Mouse (Mus musculus) layer of hippocampus, adult 9-10 months (tissue): Measurements from ENCODE around the gene Ypel4.
A peak's percentile ranks its signal among the peaks of the same experiment; 100 is the strongest.

ENCODE experiments used
- DNase-seq: peaks from one replicate; pipeline ENCODE4 v3.0.0; 2022; ENCODE audit warnings: low spot score

The Ypel4 gene

DNA sequence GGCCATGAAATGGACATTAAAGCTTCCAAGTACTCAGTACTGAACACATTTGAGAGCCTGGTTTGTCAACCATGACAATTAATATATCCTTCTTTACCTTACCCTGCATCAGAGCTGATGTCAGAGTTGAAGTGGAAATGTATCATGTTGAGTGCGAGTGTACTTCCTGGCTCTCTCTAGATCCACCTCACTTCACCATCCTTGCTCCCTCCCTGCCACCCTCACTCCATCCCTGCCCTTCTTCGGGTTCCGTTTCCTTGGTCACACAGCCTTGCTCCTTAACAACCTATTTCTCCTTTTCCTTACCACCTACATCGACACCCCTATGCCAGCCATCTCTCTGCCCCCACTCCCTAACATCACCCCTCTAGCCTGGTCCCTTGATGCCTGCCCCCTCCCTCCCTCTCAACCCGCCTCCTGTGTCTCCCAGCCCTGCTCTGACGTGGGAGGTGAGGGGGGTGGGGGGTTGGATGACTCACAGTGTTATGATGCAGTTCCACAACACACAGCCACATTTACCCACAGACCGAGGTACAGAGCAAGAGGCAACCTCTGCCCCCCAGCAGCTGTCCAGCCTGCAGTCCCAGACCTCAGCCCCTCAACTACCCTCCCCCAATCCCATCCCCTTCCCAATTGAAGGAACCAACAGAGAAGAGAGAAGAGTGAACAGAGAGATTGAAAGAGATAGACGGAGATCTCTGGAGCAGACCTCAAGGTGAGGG, at the start of gene Ypel4:
Gene Ypel4, plus strand, starts transcription at position 480 of the 722 bp plus-strand sequence.
- DNase-seq, result no peak

- DNase-seq, result no peak
Measured at GRCm38 (mm10) chr2:84688080-84688844, 45.6 kb upstream of the Ypel4 start.

GRCm38 (mm10) chr2:84690050-84690449, 43.8 kb upstream of the Ypel4 start:
- no peak for DNase-seq

DNA sequence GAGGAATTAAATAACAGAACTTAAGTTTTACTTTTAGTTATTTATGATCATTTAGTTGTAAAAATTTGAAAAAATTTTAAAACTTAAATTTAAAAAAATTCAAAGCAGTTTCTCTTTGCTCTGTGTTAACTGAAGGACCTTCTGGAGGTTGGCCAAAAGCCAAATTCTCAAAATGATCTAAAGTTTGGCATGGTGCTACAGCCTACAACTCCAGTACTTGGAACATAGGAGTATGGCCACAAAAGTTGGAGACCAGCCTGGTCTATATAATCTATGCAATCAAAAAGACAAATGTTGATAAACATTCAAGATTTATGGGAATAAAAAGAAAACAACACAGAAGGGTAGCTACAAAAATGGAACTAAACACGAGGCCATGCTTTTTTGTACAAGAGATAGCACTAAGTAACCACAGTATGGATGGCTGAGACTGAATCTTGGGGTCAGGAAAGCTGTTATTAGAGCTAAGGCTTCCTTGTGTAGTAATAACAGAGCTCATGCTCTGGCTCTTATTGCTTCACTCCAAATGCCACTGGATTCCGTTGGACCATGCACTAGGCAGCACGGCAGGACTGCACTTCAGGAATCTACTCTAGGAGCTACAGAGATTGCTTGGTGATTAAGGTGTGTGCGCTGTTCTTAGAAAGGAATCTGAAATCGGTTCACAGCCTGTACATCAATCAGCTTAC, 38.7 kb upstream of the Ypel4 start:
- DNase-seq, result no peak

DNA sequence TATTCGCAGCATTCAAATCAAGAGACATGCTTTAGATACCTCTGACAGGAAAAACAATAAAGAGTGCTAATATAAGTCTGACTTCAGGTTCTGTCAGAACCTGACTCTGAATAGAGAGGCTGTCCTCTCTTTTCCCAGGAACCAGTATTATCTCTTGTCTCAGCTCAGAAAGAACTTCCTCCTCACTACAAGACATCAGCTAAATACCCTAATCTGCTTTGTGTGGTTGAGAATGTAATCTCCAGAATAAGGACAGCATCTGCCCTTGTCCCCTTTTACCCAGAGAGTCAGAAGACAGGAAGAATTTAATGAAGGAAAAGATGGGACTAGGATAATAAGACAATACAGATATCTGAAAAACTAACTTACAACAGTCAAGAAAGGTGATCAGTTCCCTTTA, 30.4 kb upstream of the Ypel4 start:
- no peak for DNase-seq

DNA sequence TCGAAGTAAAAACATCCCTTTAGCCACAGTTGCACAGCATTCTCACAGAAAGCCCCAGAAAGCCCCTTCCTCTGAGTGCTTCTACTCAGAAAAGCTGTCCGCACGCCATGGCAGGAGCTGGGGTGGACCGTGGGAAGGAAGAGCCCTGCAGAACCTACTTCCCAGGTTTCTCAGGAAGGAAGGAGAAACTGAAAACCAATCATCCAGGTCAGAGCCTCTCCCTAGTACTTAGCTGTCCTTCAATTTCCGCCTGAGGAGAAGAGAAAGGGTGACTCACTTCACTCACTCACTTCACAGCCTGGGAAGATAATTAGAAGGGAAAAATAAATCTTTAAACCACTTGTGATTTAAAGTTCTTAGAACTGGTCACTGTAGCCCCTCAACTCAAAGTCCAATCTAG, 29.5 kb upstream of the Ypel4 start:
- no peak for DNase-seq

DNA sequence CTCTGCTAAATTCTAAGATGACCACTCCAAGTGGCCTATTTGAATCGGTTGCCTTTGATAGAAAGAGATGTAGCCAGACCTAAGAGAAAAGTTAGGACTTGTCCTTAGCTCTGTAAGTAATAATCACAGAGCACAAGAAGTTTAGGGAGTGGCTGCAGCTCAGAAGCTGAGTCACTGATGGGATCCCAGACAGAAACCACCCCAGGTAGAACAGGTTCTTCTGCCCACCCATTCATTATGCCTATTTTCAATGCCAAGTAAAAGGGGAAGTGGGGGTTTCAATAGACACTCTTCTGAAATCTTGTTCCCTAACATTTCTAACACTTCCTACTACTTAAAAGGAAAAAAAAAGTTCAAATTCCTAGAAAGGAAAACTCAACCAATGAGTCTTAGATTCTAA, 28.6 kb upstream of the Ypel4 start:
- DNase-seq, result no peak

DNA sequence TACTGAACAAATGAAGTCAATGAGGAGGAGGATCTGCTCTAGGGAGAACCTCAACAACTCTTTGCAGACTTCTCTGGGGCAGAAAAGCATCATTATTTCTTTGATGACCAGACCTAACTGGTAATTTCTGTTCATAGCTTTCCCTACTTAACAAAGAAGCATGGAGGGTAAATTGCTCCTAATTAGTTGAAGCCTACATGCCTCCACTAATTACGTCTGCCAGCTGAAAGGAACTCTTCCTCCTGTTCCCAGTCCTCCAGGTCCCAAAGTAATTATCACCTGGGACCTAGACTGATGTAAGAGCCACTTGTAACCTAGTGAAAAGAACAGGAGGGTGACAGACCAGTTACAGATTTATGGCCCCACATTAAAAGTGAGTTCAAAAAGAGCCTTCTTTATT, 26.3 kb upstream of the Ypel4 start:
- DNase-seq, result no peak

- no peak for DNase-seq
Measured at GRCm38 (mm10) chr2:84711898-84712297, 22.0 kb upstream of the Ypel4 start.

DNA sequence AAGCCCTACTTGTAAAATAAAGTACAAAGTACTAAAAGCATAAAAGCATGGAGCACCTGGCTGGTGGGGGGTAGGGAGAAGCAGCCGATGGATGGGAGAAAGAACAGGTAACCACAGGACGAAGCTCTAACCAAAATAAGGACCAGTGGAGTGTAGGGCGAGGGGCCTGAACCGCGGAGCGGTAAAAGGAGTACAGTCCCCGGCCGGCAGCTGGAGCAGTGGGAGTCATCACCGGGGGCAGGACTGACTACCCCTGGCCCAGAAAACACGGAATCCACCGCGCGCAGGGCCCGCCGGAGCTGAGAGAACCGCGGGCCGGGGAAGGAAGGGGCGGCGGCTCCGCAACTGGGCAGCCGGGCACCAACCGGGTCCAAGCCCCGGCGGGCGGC, 19.4 kb upstream of the Ypel4 start:
- DNase-seq, result no peak

GRCm38 (mm10) chr2:84714811-84715561, 18.9 kb upstream of the Ypel4 start, which contains the start of gene Zdhhc5:
Gene Zdhhc5, minus strand, starts transcription at chr2:84715180.
- peak; percentile 96 for DNase-seq

GRCm38 (mm10) chr2:84715562-84716361, 18.1 kb upstream of the Ypel4 start:
- DNase-seq, result peak; percentile 63

- DNase-seq, result no peak
Measured at GRCm38 (mm10) chr2:84716423-84717355, 17.2 kb upstream of the Ypel4 start.

GRCm38 (mm10) chr2:84717357-84717756, 16.5 kb upstream of the Ypel4 start:
- DNase-seq, result no peak

- DNase-seq, result no peak
Measured at GRCm38 (mm10) chr2:84720718-84721117, 13.1 kb upstream of the Ypel4 start.

- DNase-seq, result no peak
Measured at GRCm38 (mm10) chr2:84721182-84721581, 12.7 kb upstream of the Ypel4 start.

DNA sequence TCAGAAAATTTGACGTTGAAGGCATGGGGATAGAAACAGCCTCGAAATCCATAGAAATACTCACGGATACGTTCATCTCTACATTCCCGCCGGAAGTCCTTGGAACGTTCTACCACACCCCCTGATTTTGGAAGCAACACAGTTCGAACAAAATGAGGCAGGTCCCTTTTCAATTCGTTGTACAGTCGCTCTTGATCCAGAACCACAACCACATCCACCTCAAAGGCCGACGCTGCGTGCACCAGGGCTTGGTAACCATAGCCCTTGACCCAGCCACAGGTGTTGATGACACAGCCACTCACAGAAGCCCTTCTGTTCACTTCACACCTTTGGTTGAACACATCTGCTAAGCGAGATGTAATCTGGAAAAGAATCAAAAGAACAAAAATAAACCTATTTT, 10.0 kb upstream of the Ypel4 start:
- no peak for DNase-seq

- DNase-seq, result no peak
Measured at GRCm38 (mm10) chr2:84725770-84726169, 8.1 kb upstream of the Ypel4 start.

DNA sequence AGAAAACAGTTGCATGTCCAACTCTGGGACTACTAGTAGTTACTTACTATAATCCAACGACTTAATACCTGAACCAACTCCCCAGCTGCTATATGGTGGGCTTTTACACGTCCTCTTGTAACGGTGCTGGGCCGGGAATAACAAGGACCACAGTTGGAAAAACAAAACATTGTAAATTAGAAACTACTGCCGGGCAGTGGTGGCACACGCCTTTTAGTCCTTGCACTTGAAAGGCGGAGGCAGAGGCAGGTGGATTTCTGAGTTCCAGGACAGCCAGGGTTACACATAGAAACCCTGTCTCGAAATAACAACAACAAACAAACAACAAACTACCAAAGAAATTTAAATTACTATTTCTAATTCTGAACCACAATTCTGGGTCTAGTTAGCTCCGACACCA, 7.1 kb upstream of the Ypel4 start:
- DNase-seq, result no peak

DNA sequence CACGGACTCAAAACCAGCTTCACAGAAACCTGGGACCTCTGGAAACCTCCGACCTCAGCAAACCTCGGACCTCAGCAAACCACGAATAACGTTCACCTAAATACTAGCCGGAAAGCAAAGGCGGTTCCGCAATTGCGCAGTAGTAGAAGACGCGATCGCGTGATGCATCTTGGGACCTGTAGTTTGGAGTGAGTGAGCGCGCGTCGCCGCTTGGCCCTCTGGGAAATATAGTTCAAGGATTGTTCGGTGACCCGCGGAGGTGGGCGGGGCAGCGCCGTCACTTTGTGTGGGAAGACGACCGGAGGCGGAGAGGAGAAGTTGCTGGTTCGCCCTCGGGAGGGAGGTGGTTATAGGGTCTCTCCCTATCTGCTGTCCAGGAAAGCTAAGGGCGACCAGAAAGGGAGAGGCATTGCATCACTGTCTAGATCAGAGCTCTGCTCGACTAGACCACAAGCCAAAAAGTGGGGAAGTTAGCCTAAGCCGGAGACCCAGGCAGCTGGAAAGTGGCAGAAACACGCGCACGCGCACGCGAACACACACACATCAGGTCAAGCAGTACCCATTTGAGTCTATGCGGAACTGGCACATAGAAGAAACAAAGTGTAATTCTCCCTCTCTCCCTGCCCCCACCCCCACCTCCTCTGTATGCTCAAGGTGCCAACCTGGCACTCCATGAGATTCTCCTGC, 6.5 kb upstream of the Ypel4 start, which contains the start of gene Clp1:
Gene Clp1, minus strand, starts transcription at position 179 of the 687 bp plus-strand sequence.
- peak; percentile 96 for DNase-seq
